Mouse (Mus musculus): ENCODE results near the gene Tm6sf1.

GRCm38 (mm10) chr7:81860071-81860470 is 1.3 kb downstream of the Tm6sf1 start:
- TF ChIP-seq CTCF (IDR thresholded peaks at IDR 0.05; ENCODE audit: insufficient read depth, low read depth, low read length) (no peak), POLR2A (IDR thresholded peaks at IDR 0.05; ENCODE audit: insufficient read depth, low read depth, low read length) (no peak)
